Mouse (Mus musculus) heart, postnatal 0 days (tissue): Measurements from ENCODE around the gene Stra6.

Experiments used
- CTCF ChIP-seq: IDR thresholded peaks from 2 replicates; pipeline ENCODE4 v1.5.1; 2016; ENCODE audit warnings: antibody characterized with exemption, control low read depth, low read depth
- EP300 ChIP-seq: IDR thresholded peaks from 2 replicates; pipeline ENCODE4 v1.6.1; 2016; ENCODE audit warnings: antibody characterized with exemption, low read depth

GRCm38 (mm10) chr9:58096629-58097301 is 33.2 kb downstream of the Stra6 start:
- no peak for TF ChIP-seq CTCF
- TF ChIP-seq EP300 = no peak
